ENCODE assay signal across 8 mouse cellular contexts in genomic region chr11:69527098-69528030, GRCm38 (mm10). TPM values are rescaled to one million over a fixed set of nuclear protein-coding genes. Genes with fewer than 3 reads are reported as not detected.
DNase-seq lines count a peak whose midpoint lies in the region; ATAC-seq and TF ChIP-seq lines count a peak whose summit lies in the region.

No protein-coding gene starts in this region.

- H3K27me3 ChIP-seq in cerebellum, adult 2 months (ENCODE audit: control insufficient read depth, insufficient read depth, low read length) = no peaks in the 10 kb centered on the region
- no peaks in the 10 kb centered on the region for H3K27me3 ChIP-seq in limb, embryonic 13.5 days
- H3K27me3 ChIP-seq in stomach, embryonic 15.5 days (replicated peaks) = no peaks in the 10 kb centered on the region

- no peak overlapping the region for H3K27ac ChIP-seq in cerebellum, adult 2 months (ENCODE audit: insufficient read depth, low read length)
- H3K27ac ChIP-seq in limb, embryonic 13.5 days = peak overlapping the region; percentile 44
- no peak overlapping the region for H3K27ac ChIP-seq in stomach, embryonic 15.5 days

- H3K4me3 ChIP-seq in cerebellum, adult 2 months (replicated peaks; ENCODE audit: insufficient read depth, low read depth, low read length) = peak overlapping the region; percentile 30
- peak overlapping the region; percentile 34 for H3K4me3 ChIP-seq in limb, embryonic 13.5 days
- peak overlapping the region; percentile 22; the same call in 1 of the 2 replicates for H3K4me3 ChIP-seq in stomach, embryonic 15.5 days (replicated peaks)

- no peak for TF ChIP-seq POLR2A in cerebellum, adult 2 months (IDR thresholded peaks at IDR 0.05; ENCODE audit: borderline replicate concordance, insufficient read depth, low read length)

- peak overlapping the region; percentile 62 for H3K9ac ChIP-seq in limb, embryonic 13.5 days
- no peak overlapping the region for H3K9ac ChIP-seq in stomach, embryonic 15.5 days

- H3K4me2 ChIP-seq in limb, embryonic 13.5 days (replicated peaks) = peak overlapping the region; percentile 64
- peak overlapping the region; percentile 54 for H3K4me2 ChIP-seq in stomach, embryonic 15.5 days

- no peak for TF ChIP-seq CTCF in cerebellum, adult 2 months (IDR thresholded peaks at IDR 0.05; ENCODE audit: borderline replicate concordance, insufficient read depth, low read depth, low read length)

- WGBS in cerebellum, adult 2 months = 13% methylated on average over 30 of the region's 30 CpGs
- WGBS in limb, embryonic 13.5 days = 5% methylated on average over 30 of the region's 30 CpGs
- WGBS in stomach, embryonic 15.5 days = 14% methylated on average over 30 of the region's 30 CpGs

- H3K36me3 ChIP-seq in limb, embryonic 13.5 days = no peaks in the 10 kb centered on the region
- H3K36me3 ChIP-seq in stomach, embryonic 15.5 days = no peaks in the 10 kb centered on the region

- H3K9me3 ChIP-seq in limb, embryonic 13.5 days = no peaks in the 10 kb centered on the region
- H3K9me3 ChIP-seq in stomach, embryonic 15.5 days = no peaks in the 10 kb centered on the region

- 0 out of 2 replicates have a peak, but pooled peaks have one; percentile 36 for ATAC-seq in limb, embryonic 13.5 days (ENCODE audit: low FRiP score, low read depth)
- ATAC-seq in stomach, embryonic 15.5 days (ENCODE audit: insufficient read depth, low FRiP score, low read depth) = no peak

- H3K4me1 ChIP-seq in cerebellum, adult 2 months (ENCODE audit: control insufficient read depth, insufficient read depth, low read length) = no peaks in the 10 kb centered on the region; the same call in 1 of the 2 replicates
- H3K4me1 ChIP-seq in limb, embryonic 13.5 days = peaks cover 15% of the 10 kb centered on the region
- no peaks in the 10 kb centered on the region for H3K4me1 ChIP-seq in stomach, embryonic 15.5 days

- peak in 1 of 2 experiments; percentile 20 for DNase-seq in cerebellum, adult 2 months
- no peak for DNase-seq in cerebellum, adult 18-20 months
- peak; percentile 52 to 62 for DNase-seq in right cerebral cortex, postnatal 10 days (ENCODE audit: low spot score in 2 of 2)
- DNase-seq in right cerebral cortex, postnatal 14 days = no peak
- DNase-seq in spleen, postnatal 10 days (ENCODE audit: low spot score in 2 of 2) = no peak
- no peak for DNase-seq in lung, postnatal 25 days (ENCODE audit: low spot score)

RNA-seq across cellular contexts. Expression of gene Dnah2, which starts 21.5 kb away (rescaled TPM):
- polyA plus RNA-seq in cerebellum, adult 2 months (2012; rRNA removed) = 0.55 and 0.69 TPM in 2 replicates
- 2.2 and 2.4 TPM in 2 replicates for polyA plus RNA-seq in limb, embryonic 13.5 days (2015; fragmentation: Nextera tagmentation; extraction: Ambion mirVana)
- polyA plus RNA-seq in stomach, embryonic 15.5 days (2015; fragmentation: Nextera tagmentation; extraction: Ambion mirVana) = 0.81 and 1.1 TPM in 2 replicates

RNA-seq across cellular contexts. Expression of gene Efnb3, which starts 32.6 kb away (rescaled TPM):
- 84.8 and 104 TPM in 2 replicates for polyA plus RNA-seq in cerebellum, adult 2 months (2012; rRNA removed)
- polyA plus RNA-seq in limb, embryonic 13.5 days (2015; fragmentation: Nextera tagmentation; extraction: Ambion mirVana) = 45.8 and 47.6 TPM in 2 replicates
- polyA plus RNA-seq in stomach, embryonic 15.5 days (2015; fragmentation: Nextera tagmentation; extraction: Ambion mirVana) = 10.4 and 12.6 TPM in 2 replicates

RNA-seq across cellular contexts. Expression of gene Wrap53, which starts 52.7 kb away (rescaled TPM):
- polyA plus RNA-seq in cerebellum, adult 2 months (2012; rRNA removed) = 18.6 and 18.8 TPM in 2 replicates
- 28.3 and 31.0 TPM in 2 replicates for polyA plus RNA-seq in limb, embryonic 13.5 days (2015; fragmentation: Nextera tagmentation; extraction: Ambion mirVana)
- 21.6 and 24.5 TPM in 2 replicates for polyA plus RNA-seq in stomach, embryonic 15.5 days (2015; fragmentation: Nextera tagmentation; extraction: Ambion mirVana)

RNA-seq across cellular contexts. Expression of gene Trp53, which starts 52.8 kb away (rescaled TPM):
- 34.7 and 35.6 TPM in 2 replicates for polyA plus RNA-seq in cerebellum, adult 2 months (2012; rRNA removed)
- 158 and 161 TPM in 2 replicates for polyA plus RNA-seq in limb, embryonic 13.5 days (2015; fragmentation: Nextera tagmentation; extraction: Ambion mirVana)
- 122 and 130 TPM in 2 replicates for polyA plus RNA-seq in stomach, embryonic 15.5 days (2015; fragmentation: Nextera tagmentation; extraction: Ambion mirVana)

Comparison
In these comparisons a context has a peak if more than half of its experiments do, and no peak if none do; other contexts are left out.
1. DNase-seq: peak in right cerebral cortex, postnatal 10 days (2 of 2); none in cerebellum, adult 18-20 months (0 of 2), right cerebral cortex, postnatal 14 days (single experiment), spleen, postnatal 10 days (0 of 2) and lung, postnatal 25 days (single experiment).
2. Peak in every context shown above with its lines, with median percentiles within 50 percentile points of each other: H3K4me3 ChIP-seq.